Mouse (Mus musculus) thymus, adult 2 months (tissue): ENCODE measurements around the gene Mcm5.

Experiments
- CTCF ChIP-seq: fragments of 200-500 bp; IDR thresholded peaks from 2 replicates; pipeline ENCODE4 v1.5.1; 2012; ENCODE audit warnings: mild to moderate bottlenecking, control low read depth, low read length, moderate library complexity, borderline replicate concordance; ENCODE audit not compliant: control insufficient read depth, poor library complexity, insufficient read depth; ENCODE audit errors: extremely low read depth
- POLR2A ChIP-seq: fragments of 200-500 bp; IDR thresholded peaks from 2 replicates; pipeline ENCODE4 v1.6.1; 2012; ENCODE audit warnings: mild to moderate bottlenecking, low read length, control low read depth, moderate library complexity; ENCODE audit not compliant: control insufficient read depth, poor library complexity, insufficient read depth; ENCODE audit errors: extremely low read depth

DNA sequence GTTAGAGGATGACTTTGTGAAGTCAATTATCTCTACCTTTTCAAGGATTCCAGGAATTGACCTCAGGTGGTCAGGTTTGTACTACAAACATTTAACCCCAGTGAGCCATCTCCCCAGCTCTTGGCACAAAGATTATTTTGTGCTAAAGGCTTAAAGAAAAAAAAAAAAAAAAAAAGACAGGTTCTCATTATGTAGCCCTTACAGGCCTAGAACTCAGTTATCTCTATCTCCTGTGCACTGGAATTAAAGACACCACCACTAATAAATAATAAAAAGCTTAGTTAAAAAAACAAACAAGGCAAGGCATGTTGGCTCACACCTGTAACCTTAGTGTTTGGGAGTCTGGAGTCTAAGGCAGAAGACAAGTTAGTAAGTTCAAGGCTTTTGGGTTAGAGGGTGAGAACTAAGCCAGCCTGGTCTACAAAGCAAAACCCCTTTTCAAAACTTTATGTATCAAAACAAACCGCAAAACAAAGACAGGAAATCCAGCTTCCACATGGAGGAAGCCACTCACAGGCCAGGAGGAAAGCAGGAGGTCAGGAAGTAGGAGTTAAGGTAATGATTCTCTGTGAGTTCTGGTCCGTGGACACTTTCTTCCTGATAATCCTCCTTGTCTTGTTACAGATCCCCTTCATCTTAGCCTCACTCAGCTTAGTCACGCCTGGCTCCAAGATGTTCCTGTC is 24.8 kb upstream of the Mcm5 start:
- no peak for TF ChIP-seq CTCF
- no peak for TF ChIP-seq POLR2A
